Mouse (Mus musculus): ENCODE measurements at regions not wholly inside any gene's neighbourhood (a gene's known extent, or its start where the extent isn't known, plus 50 kb on each side); places are given as distances from the start of the nearest gene placed in this dataset.

DNA sequence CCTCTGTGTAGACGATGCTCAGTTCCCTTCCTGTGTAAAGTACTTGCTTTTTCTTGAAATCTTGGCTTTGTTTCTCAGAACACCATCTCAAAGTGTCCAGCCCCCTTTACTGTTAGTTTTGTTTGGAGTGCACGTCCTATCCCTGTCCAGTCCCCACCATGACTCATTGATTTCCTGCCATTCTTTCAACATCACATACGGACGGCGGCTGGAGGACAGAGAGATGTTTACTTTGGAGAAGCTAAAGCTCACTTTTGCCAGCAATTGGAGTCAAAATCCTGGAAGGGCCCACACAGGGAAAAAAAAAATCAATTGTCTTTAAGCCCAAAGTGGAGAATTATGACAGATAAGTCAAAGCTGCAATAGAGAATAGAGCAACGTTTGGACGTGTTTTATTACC is 51.8 kb downstream of the Gm5426 start:
- H3K4me3 ChIP-seq (ENCODE audit: insufficient read depth, low read length), result no peak overlapping the region
- H3K4me1 ChIP-seq (ENCODE audit: control insufficient read depth, insufficient read depth, low read length), result no peaks in the 10 kb centered on the region
- TF ChIP-seq POLR2A (IDR thresholded peaks at IDR 0.05; ENCODE audit: extremely low read depth, insufficient read depth, low read length) (no peak), CTCF (IDR thresholded peaks at IDR 0.05; ENCODE audit: extremely low read depth, insufficient read depth, low read length) (no peak)
- H3K27ac ChIP-seq (ENCODE audit: insufficient read depth, low read length), result no peak overlapping the region

DNA sequence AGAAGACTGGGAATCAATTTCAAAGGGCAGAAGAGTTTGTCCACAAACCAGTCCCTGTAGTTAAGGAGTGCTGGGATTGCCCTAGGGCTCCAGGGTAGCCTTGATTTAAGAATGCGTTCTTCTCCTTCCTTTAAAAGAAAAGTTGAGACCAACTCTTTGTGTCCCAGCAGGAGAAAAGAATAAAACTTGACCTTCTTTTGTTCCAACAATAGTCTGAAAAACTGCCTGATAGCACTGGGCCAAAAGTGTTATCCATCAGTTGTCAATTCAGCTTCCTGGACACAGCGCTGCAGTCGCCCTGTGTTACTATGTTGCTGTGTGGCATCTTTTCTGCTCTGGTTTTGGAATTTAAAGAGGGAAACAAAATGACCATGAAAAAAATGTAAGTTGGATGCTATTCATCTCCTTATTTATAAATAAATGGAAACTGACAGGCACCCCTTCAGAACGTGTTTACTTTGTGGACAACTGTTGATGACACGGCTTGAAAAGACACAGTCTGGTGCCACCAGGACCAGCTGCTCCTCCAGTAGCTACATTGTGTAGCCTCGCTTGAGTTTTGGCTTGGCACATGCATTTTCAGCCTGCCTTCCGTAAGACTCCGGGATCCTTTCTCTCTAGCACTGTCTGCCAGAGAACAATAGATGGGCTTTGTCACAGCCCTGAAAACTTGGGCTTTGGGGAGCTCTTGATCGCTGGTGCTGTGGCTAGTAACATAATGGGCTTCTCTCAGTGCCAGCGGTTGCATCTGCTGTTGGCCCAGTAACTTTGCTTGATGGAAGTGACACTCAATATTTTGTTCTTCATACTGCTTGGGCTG is 54.0 kb downstream of the Gm5426 start:
- TF ChIP-seq CTCF (IDR thresholded peaks at IDR 0.05; ENCODE audit: extremely low read depth, insufficient read depth, low read length), result no peak
- TF ChIP-seq POLR2A (IDR thresholded peaks at IDR 0.05; ENCODE audit: extremely low read depth, insufficient read depth, low read length), result no peak
- H3K4me1 ChIP-seq (ENCODE audit: control insufficient read depth, insufficient read depth, low read length), result no peaks in the 10 kb centered on the region
- H3K27ac ChIP-seq (ENCODE audit: insufficient read depth, low read length), result no peak overlapping the region
- H3K4me3 ChIP-seq (ENCODE audit: insufficient read depth, low read length), result no peak overlapping the region

GRCm38 (mm10) chr10:96200932-96201641 is 64.7 kb downstream of the Gm5426 start:
- Histone ChIP-seq H3K4me1 (ENCODE audit: control insufficient read depth, insufficient read depth, low read length) (no peaks in the 10 kb centered on the region), H3K27ac (ENCODE audit: insufficient read depth, low read length) (no peak overlapping the region), H3K4me3 (ENCODE audit: insufficient read depth, low read length) (no peak overlapping the region)
- TF ChIP-seq CTCF (IDR thresholded peaks at IDR 0.05; ENCODE audit: extremely low read depth, insufficient read depth, low read length) (no peak), POLR2A (IDR thresholded peaks at IDR 0.05; ENCODE audit: extremely low read depth, insufficient read depth, low read length) (no peak)

DNA sequence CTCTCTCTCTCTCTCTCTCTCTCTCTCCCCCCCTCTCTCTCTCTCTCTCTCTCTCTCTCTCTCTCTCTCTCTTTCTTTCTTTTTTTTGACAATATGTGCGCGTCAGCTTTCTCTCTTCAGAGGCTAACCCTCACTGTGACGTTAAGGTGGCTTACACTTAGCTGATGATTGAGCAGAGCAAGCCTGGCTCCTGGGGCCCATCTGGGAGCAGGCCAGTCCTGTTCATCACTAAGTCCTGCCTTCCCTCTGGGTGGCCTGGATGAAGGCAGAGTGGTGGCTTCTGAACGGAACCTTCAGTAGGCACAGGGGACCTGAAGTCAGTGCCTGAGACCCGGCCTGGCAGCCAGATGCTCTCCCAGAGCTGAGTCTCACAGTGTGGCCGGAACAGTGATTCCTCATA is 65.5 kb downstream of the Gm5426 start:
- TF ChIP-seq CTCF (IDR thresholded peaks at IDR 0.05; ENCODE audit: extremely low read depth, insufficient read depth, low read length) (no peak), POLR2A (IDR thresholded peaks at IDR 0.05; ENCODE audit: extremely low read depth, insufficient read depth, low read length) (no peak)
- H3K4me1 ChIP-seq (ENCODE audit: control insufficient read depth, insufficient read depth, low read length), result no peaks in the 10 kb centered on the region
- no peak overlapping the region for H3K4me3 ChIP-seq (ENCODE audit: insufficient read depth, low read length)
- H3K27ac ChIP-seq (ENCODE audit: insufficient read depth, low read length), result no peak overlapping the region

DNA sequence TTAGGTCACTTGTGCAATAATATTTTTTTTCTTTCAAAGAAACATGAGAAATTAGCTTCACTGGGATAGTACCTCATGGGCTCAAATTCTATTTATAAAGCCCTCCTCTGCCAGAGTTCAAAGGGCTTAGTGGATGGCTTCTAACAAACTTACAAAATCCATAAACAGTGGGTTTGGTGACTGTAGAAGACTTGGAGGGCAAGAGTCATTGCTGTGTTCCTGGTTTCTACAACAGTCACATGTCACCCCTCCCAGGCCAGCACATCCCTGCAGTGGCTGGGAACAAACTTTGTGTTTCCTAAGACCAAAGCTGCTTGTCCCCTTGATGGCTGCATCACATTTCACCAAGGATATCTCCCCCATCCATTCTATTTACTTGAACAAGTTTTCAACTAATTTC is 66.5 kb downstream of the Gm5426 start:
- Histone ChIP-seq H3K27ac (ENCODE audit: insufficient read depth, low read length) (no peak overlapping the region), H3K4me1 (ENCODE audit: control insufficient read depth, insufficient read depth, low read length) (no peaks in the 10 kb centered on the region), H3K4me3 (ENCODE audit: insufficient read depth, low read length) (no peak overlapping the region)
- TF ChIP-seq CTCF (IDR thresholded peaks at IDR 0.05; ENCODE audit: extremely low read depth, insufficient read depth, low read length) (no peak), POLR2A (IDR thresholded peaks at IDR 0.05; ENCODE audit: extremely low read depth, insufficient read depth, low read length) (no peak)

GRCm38 (mm10) chr10:96204198-96204597 is 67.8 kb downstream of the Gm5426 start:
- no peak for TF ChIP-seq POLR2A (IDR thresholded peaks at IDR 0.05; ENCODE audit: extremely low read depth, insufficient read depth, low read length)
- TF ChIP-seq CTCF (IDR thresholded peaks at IDR 0.05; ENCODE audit: extremely low read depth, insufficient read depth, low read length), result no peak
- H3K27ac ChIP-seq (ENCODE audit: insufficient read depth, low read length), result no peak overlapping the region

GRCm38 (mm10) chr10:96209171-96209570 is 72.8 kb downstream of the Gm5426 start:
- Histone ChIP-seq H3K4me3 (ENCODE audit: insufficient read depth, low read length) (no peak overlapping the region), H3K27ac (ENCODE audit: insufficient read depth, low read length) (no peak overlapping the region), H3K4me1 (ENCODE audit: control insufficient read depth, insufficient read depth, low read length) (no peaks in the 10 kb centered on the region)
- TF ChIP-seq POLR2A (IDR thresholded peaks at IDR 0.05; ENCODE audit: extremely low read depth, insufficient read depth, low read length), result no peak
- TF ChIP-seq CTCF (IDR thresholded peaks at IDR 0.05; ENCODE audit: extremely low read depth, insufficient read depth, low read length), result no peak

More at GRCm38 (mm10) chr10:96204198-96204597, 67.8 kb downstream of the Gm5426 start:
- H3K4me3 ChIP-seq (ENCODE audit: insufficient read depth, low read length), result no peak overlapping the region
- no peaks in the 10 kb centered on the region for H3K4me1 ChIP-seq (ENCODE audit: control insufficient read depth, insufficient read depth, low read length)

- Histone ChIP-seq H3K4me1 (ENCODE audit: control insufficient read depth, insufficient read depth, low read length) (no peaks in the 10 kb centered on the region), H3K27ac (ENCODE audit: insufficient read depth, low read length) (no peak overlapping the region), H3K4me3 (ENCODE audit: insufficient read depth, low read length) (no peak overlapping the region)
- TF ChIP-seq POLR2A (IDR thresholded peaks at IDR 0.05; ENCODE audit: extremely low read depth, insufficient read depth, low read length) (no peak), CTCF (IDR thresholded peaks at IDR 0.05; ENCODE audit: extremely low read depth, insufficient read depth, low read length) (no peak)
Observed at GRCm38 (mm10) chr10:96211189-96211588, 74.8 kb downstream of the Gm5426 start.

- TF ChIP-seq POLR2A (IDR thresholded peaks at IDR 0.05; ENCODE audit: extremely low read depth, insufficient read depth, low read length) (no peak), CTCF (IDR thresholded peaks at IDR 0.05; ENCODE audit: extremely low read depth, insufficient read depth, low read length) (peak; percentile 81)
- H3K27ac ChIP-seq (ENCODE audit: insufficient read depth, low read length), result no peak overlapping the region
- H3K4me1 ChIP-seq (ENCODE audit: control insufficient read depth, insufficient read depth, low read length), result no peaks in the 10 kb centered on the region
- no peak overlapping the region for H3K4me3 ChIP-seq (ENCODE audit: insufficient read depth, low read length)
Observed at GRCm38 (mm10) chr10:96213876-96214275, 77.5 kb downstream of the Gm5426 start.

- no peak for TF ChIP-seq POLR2A (IDR thresholded peaks at IDR 0.05; ENCODE audit: extremely low read depth, insufficient read depth, low read length)
- no peak for TF ChIP-seq CTCF (IDR thresholded peaks at IDR 0.05; ENCODE audit: extremely low read depth, insufficient read depth, low read length)
- no peak overlapping the region for H3K27ac ChIP-seq (ENCODE audit: insufficient read depth, low read length)
- no peaks in the 10 kb centered on the region for H3K4me1 ChIP-seq (ENCODE audit: control insufficient read depth, insufficient read depth, low read length)
- H3K4me3 ChIP-seq (ENCODE audit: insufficient read depth, low read length), result no peak overlapping the region
Observed at GRCm38 (mm10) chr10:96214285-96214684, 77.9 kb downstream of the Gm5426 start.
